Mouse (Mus musculus) liver, adult 2 months (tissue): ENCODE measurements at regions not wholly inside any gene's neighbourhood (a gene's known extent, or its start where the extent isn't known, plus 50 kb on each side); places are given as distances from the start of the nearest gene placed in this dataset.

Source experiments
- CTCF ChIP-seq: fragments of 200-500 bp; IDR thresholded peaks from 2 replicates; pipeline ENCODE4 v1.5.1; 2011; ENCODE audit warnings: low read depth, low read length, control low read depth
- POLR2A ChIP-seq: fragments of 200-500 bp; IDR thresholded peaks from 2 replicates; pipeline ENCODE4 v1.6.1; 2011; ENCODE audit warnings: low read length, control low read depth; ENCODE audit not compliant: insufficient read depth; ENCODE audit errors: extremely low read depth

- TF ChIP-seq CTCF, result no peak
- TF ChIP-seq POLR2A, result no peak
Observed at GRCm38 (mm10) chr4:45640713-45641112, 108.4 kb upstream of the Shb start.
